ENCODE assay signal across 8 mouse cellular contexts in the genomic region with DNA sequence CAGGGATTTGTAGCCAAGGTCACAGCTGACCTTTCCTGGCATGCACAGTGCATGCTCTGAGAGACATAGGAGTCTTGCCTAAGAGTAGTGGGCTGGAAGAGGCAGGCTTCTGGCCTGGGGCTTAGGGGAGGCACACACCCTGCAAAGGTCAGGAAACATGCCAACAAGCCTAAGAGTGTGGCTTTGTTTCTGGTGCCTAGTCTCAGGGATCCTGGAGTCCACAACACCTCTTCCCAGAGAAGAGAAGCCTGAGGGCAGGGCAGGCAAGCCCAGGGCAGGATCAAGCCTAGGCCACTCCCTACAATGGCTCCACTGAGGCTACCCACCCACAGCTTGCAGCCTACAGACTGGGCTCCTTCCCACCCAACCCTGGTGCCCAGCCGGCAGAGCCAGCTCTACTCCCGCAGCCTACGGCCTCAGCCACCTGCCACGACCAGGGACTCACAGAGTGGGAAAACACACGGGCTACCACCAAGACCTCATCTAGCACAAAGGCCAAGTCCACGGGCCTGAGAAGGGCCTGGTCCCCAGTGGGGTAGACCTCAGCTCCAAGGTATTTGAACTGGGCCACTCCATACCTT. TPM values are rescaled to one million over a fixed set of nuclear protein-coding genes. Genes with fewer than 3 reads are reported as not detected.
A peak's percentile ranks its signal among the peaks of the same experiment; 100 is the strongest.
DNase-seq lines count a peak whose midpoint lies in the region; ATAC-seq and TF ChIP-seq lines count a peak whose summit lies in the region.

No protein-coding gene starts in this region.

- H3K9me3 ChIP-seq in CH12.LX (replicated peaks; ENCODE audit: low read length), result no peaks in the 10 kb centered on the region
- no peaks in the 10 kb centered on the region for H3K9me3 ChIP-seq in embryonic facial prominence, embryonic 15.5 days (replicated peaks)
- no peaks in the 10 kb centered on the region for H3K9me3 ChIP-seq in hindbrain, embryonic 16.5 days (ENCODE audit: control insufficient read depth, low read length)
- H3K9me3 ChIP-seq in liver, postnatal 0 days (ENCODE audit: low read length), result no peaks in the 10 kb centered on the region

- H3K9ac ChIP-seq in CH12.LX (ENCODE audit: insufficient read depth, low read depth), result peak overlapping the region; percentile 50
- H3K9ac ChIP-seq in embryonic facial prominence, embryonic 15.5 days, result peak overlapping the region; percentile 73
- H3K9ac ChIP-seq in hindbrain, embryonic 16.5 days (ENCODE audit: low read depth, low read length), result peak overlapping the region; percentile 86
- H3K9ac ChIP-seq in liver, postnatal 0 days (replicated peaks), result peak overlapping the region; percentile 72

- H3K79me2 ChIP-seq in CH12.LX (replicated peaks; ENCODE audit: control insufficient read depth, extremely low read depth, insufficient read depth, poor library complexity, severe bottlenecking), result peaks cover 9% of the 10 kb centered on the region

- no peak for TF ChIP-seq RAD21 in CH12.LX (IDR thresholded peaks at IDR 0.05; ENCODE audit: low read depth, low read length)

- WGBS in cerebellum, adult 2 months, result 1% methylated on average over 6 of the region's 6 CpGs
- 46% methylated on average over 6 of the region's 6 CpGs for WGBS in embryonic facial prominence, embryonic 15.5 days
- 68% methylated on average over 6 of the region's 6 CpGs for WGBS in hindbrain, embryonic 16.5 days
- 28% methylated on average over 6 of the region's 6 CpGs for WGBS in liver, postnatal 0 days (ENCODE audit: insufficient replicate concordance)

- no peak for TF ChIP-seq EP300 in CH12.LX (IDR thresholded peaks at IDR 0.05; ENCODE audit: low read length)
- no peak for TF ChIP-seq EP300 in liver, postnatal 0 days (IDR thresholded peaks at IDR 0.05; ENCODE audit: low read depth)

- H3K27me3 ChIP-seq in cerebellum, adult 2 months (ENCODE audit: control insufficient read depth, insufficient read depth, low read length), result no peaks in the 10 kb centered on the region
- H3K27me3 ChIP-seq in CH12.LX (replicated peaks), result no peaks in the 10 kb centered on the region
- H3K27me3 ChIP-seq in embryonic facial prominence, embryonic 15.5 days, result no peaks in the 10 kb centered on the region
- H3K27me3 ChIP-seq in hindbrain, embryonic 16.5 days (replicated peaks; ENCODE audit: control insufficient read depth, insufficient read depth, low read length), result no peaks in the 10 kb centered on the region
- H3K27me3 ChIP-seq in liver, postnatal 0 days (ENCODE audit: insufficient read depth, low read length), result no peaks in the 10 kb centered on the region

- H3K36me3 ChIP-seq in CH12.LX (replicated peaks in 1 of 2; ENCODE audit: control insufficient read depth in 1 of 2, insufficient read depth in 1 of 2, low read length in 1 of 2), result peaks cover 33 to 43% of the 10 kb centered on the region in 2 experiments
- peaks cover 39% of the 10 kb centered on the region for H3K36me3 ChIP-seq in embryonic facial prominence, embryonic 15.5 days
- peaks cover 27% of the 10 kb centered on the region for H3K36me3 ChIP-seq in hindbrain, embryonic 16.5 days (ENCODE audit: control insufficient read depth, insufficient read depth, low read length)
- H3K36me3 ChIP-seq in liver, postnatal 0 days (replicated peaks; ENCODE audit: insufficient read depth, low read length), result peaks cover 45% of the 10 kb centered on the region

- in situ Hi-C loops in CH12.LX (cut with MboI; ENCODE audit: low pct_ligation_motif_present, low pct_unique_long_range_greater_than_20kb, low sequenced_read_pairs), result loop anchor here (5.0 kb wide), 1 partner anchor 34 kb away; no protein-coding TSS in a partner anchor

- H3K4me3 ChIP-seq in cerebellum, adult 2 months (replicated peaks; ENCODE audit: insufficient read depth, low read depth, low read length), result peak overlapping the region; percentile 93
- peak overlapping the region; percentile 76 to 80 (median 77) for H3K4me3 ChIP-seq in CH12.LX (replicated peaks in 1 of 3; ENCODE audit: low read depth in 2 of 3, low read length in 2 of 3, poor library complexity in 1 of 3)
- H3K4me3 ChIP-seq in embryonic facial prominence, embryonic 15.5 days (replicated peaks), result peak overlapping the region; percentile 87
- peak overlapping the region; percentile 84 for H3K4me3 ChIP-seq in hindbrain, embryonic 16.5 days (ENCODE audit: low read length)
- H3K4me3 ChIP-seq in liver, postnatal 0 days (ENCODE audit: low read depth, low read length), result peak overlapping the region; percentile 63

- ATAC-seq in embryonic facial prominence, embryonic 15.5 days (ENCODE audit: insufficient number of reproducible peaks, low FRiP score, low TSS enrichment, low read depth), result no peak
- no peak for ATAC-seq in hindbrain, embryonic 16.5 days
- ATAC-seq in liver, postnatal 0 days, result peak; percentile 29
- ATAC-seq in inflammation-experienced regulatory T-cells, adult 6 months, result no peak

- peak overlapping the region; percentile 55; the same call in 1 of the 2 replicates for H3K27ac ChIP-seq in cerebellum, adult 2 months (ENCODE audit: insufficient read depth, low read length)
- no peak overlapping the region for H3K27ac ChIP-seq in CH12.LX (ENCODE audit: insufficient read depth, low read depth)
- H3K27ac ChIP-seq in embryonic facial prominence, embryonic 15.5 days (replicated peaks), result peak overlapping the region; percentile 83
- no peak overlapping the region for H3K27ac ChIP-seq in hindbrain, embryonic 16.5 days (ENCODE audit: low read depth, low read length)
- H3K27ac ChIP-seq in liver, postnatal 0 days (ENCODE audit: low read depth), result peak overlapping the region; percentile 87

- DNase-seq in cerebellum, adult 2 months, result peak in 1 of 2 experiments; percentile 43
- no peak for DNase-seq in cerebellum, postnatal 4 days (ENCODE audit: low spot score in 2 of 2)
- DNase-seq in CH12.LX (ENCODE audit: extremely low read depth), result no peak
- DNase-seq in liver, postnatal 0 days, result no peak
- no peak for DNase-seq in urinary bladder, postnatal 10 days (ENCODE audit: low spot score)

- dilution Hi-C loops in CH12.LX (cut with MboI; ENCODE audit: extremely low pct_ligation_motif_present, extremely low pct_unique_long_range_greater_than_20kb, low sequenced_read_pairs), result no loop called here

- H3K4me1 ChIP-seq in cerebellum, adult 2 months (ENCODE audit: control insufficient read depth, insufficient read depth, low read length), result peaks cover 18% of the 10 kb centered on the region
- H3K4me1 ChIP-seq in CH12.LX (ENCODE audit: control insufficient read depth in 1 of 2, insufficient read depth in 2 of 2), result peaks cover 14 to 33% of the 10 kb centered on the region in 2 experiments
- peaks cover 26% of the 10 kb centered on the region for H3K4me1 ChIP-seq in embryonic facial prominence, embryonic 15.5 days
- peaks cover 15% of the 10 kb centered on the region for H3K4me1 ChIP-seq in hindbrain, embryonic 16.5 days (ENCODE audit: control insufficient read depth, insufficient read depth, low read depth, low read length)
- peaks cover 45% of the 10 kb centered on the region for H3K4me1 ChIP-seq in liver, postnatal 0 days (ENCODE audit: insufficient read depth)

- TF ChIP-seq CTCF in cerebellum, adult 2 months (IDR thresholded peaks at IDR 0.05; ENCODE audit: borderline replicate concordance, insufficient read depth, low read depth, low read length), result no peak
- no peak for TF ChIP-seq CTCF in CH12.LX (conservative IDR thresholded peaks at IDR 0.05 in 1 of 2, IDR thresholded peaks at IDR 0.05 in 1 of 2; ENCODE audit: low read depth in 2 of 2, low read length in 2 of 2)
- TF ChIP-seq CTCF in liver, postnatal 0 days (IDR thresholded peaks at IDR 0.05; ENCODE audit: low read depth), result no peak

- H3K4me2 ChIP-seq in CH12.LX (ENCODE audit: insufficient read depth, low read depth, poor library complexity, severe bottlenecking), result peak overlapping the region; percentile 71
- H3K4me2 ChIP-seq in embryonic facial prominence, embryonic 15.5 days (replicated peaks), result peak overlapping the region; percentile 84
- H3K4me2 ChIP-seq in hindbrain, embryonic 16.5 days (ENCODE audit: low read length), result peak overlapping the region; percentile 84
- H3K4me2 ChIP-seq in liver, postnatal 0 days (ENCODE audit: low read depth, low read length), result peak overlapping the region; percentile 94

- no peak for TF ChIP-seq POLR2A in cerebellum, adult 2 months (IDR thresholded peaks at IDR 0.05; ENCODE audit: borderline replicate concordance, insufficient read depth, low read length)
- no peak for TF ChIP-seq POLR2A in CH12.LX (IDR thresholded peaks at IDR 0.05; ENCODE audit: low read depth, low read length)

RNA-seq across cellular contexts. Expression of a gene that starts 1.1 kb away (rescaled TPM):
- 401 and 405 TPM in 2 replicates for polyA plus RNA-seq in cerebellum, adult 2 months (2012; rRNA removed)
- total RNA-seq in CH12.LX (2012; rRNA removed) (100 and 107 TPM in 2 replicates), CH12.LX (2014; rRNA removed) (54.2 and 61.2 TPM in 2 replicates)
- 97.6 and 104 TPM in 2 replicates for polyA plus RNA-seq in CH12.LX (2012; ENCODE audit: insufficient read length, low read depth)
- 374 and 387 TPM in 2 replicates for polyA plus RNA-seq in embryonic facial prominence, embryonic 15.5 days (2015; fragmentation: Nextera tagmentation; extraction: Ambion mirVana)
- polyA plus RNA-seq in hindbrain, embryonic 16.5 days (2015; fragmentation: Nextera tagmentation; extraction: Ambion mirVana), result 356 and 378 TPM in 2 replicates
- 311 and 324 TPM in 2 replicates for polyA plus RNA-seq in liver, postnatal 0 days (2015; fragmentation: Nextera tagmentation; extraction: Ambion mirVana)
- polyA plus RNA-seq in inflammation-experienced regulatory T-cells, adult 6 months (2017; shearing (Covaris generic)), result 100 to 1,000 TPM; 259 to 561 (median 285) TPM

RNA-seq across cellular contexts. Expression of a gene that starts 4.2 kb away (rescaled TPM):
- 1.00 and 1.0 TPM in 2 replicates for polyA plus RNA-seq in cerebellum, adult 2 months (2012; rRNA removed)
- total RNA-seq in CH12.LX (2012; rRNA removed), result 8.4 TPM in 1 of 2 replicates, not detected in the other
- total RNA-seq in CH12.LX (2014; rRNA removed), result not detected in 2 replicates
- 5.2 and 38.7 TPM in 2 replicates for polyA plus RNA-seq in CH12.LX (2012; ENCODE audit: insufficient read length, low read depth)
- not detected in 2 replicates for polyA plus RNA-seq in embryonic facial prominence, embryonic 15.5 days (2015; fragmentation: Nextera tagmentation; extraction: Ambion mirVana)
- 6.4 TPM in 1 of 2 replicates, not detected in the other for polyA plus RNA-seq in hindbrain, embryonic 16.5 days (2015; fragmentation: Nextera tagmentation; extraction: Ambion mirVana)
- polyA plus RNA-seq in liver, postnatal 0 days (2015; fragmentation: Nextera tagmentation; extraction: Ambion mirVana), result not detected in 2 replicates
- polyA plus RNA-seq in inflammation-experienced regulatory T-cells, adult 6 months (2017; shearing (Covaris generic)), result 1 to 10 TPM in 1 of 3 experiments, under 1 TPM in 1, not detected in 1; 0.63 to 1.9 TPM

RNA-seq across cellular contexts. Expression of a gene that starts 13.2 kb away (rescaled TPM):
- 175 and 183 TPM in 2 replicates for polyA plus RNA-seq in cerebellum, adult 2 months (2012; rRNA removed)
- total RNA-seq in CH12.LX (2012; rRNA removed) (not detected in 2 replicates), CH12.LX (2014; rRNA removed) (not detected in 2 replicates)
- polyA plus RNA-seq in CH12.LX (2012; ENCODE audit: insufficient read length, low read depth), result not detected in 2 replicates
- 7.5 and 7.8 TPM in 2 replicates for polyA plus RNA-seq in embryonic facial prominence, embryonic 15.5 days (2015; fragmentation: Nextera tagmentation; extraction: Ambion mirVana)
- 13.3 and 14.9 TPM in 2 replicates for polyA plus RNA-seq in hindbrain, embryonic 16.5 days (2015; fragmentation: Nextera tagmentation; extraction: Ambion mirVana)
- 2.1 and 2.2 TPM in 2 replicates for polyA plus RNA-seq in liver, postnatal 0 days (2015; fragmentation: Nextera tagmentation; extraction: Ambion mirVana)
- 1 to 10 TPM; 1.6 to 4.5 (median 1.9) TPM for polyA plus RNA-seq in inflammation-experienced regulatory T-cells, adult 6 months (2017; shearing (Covaris generic))

RNA-seq across cellular contexts. Expression of a gene that starts 47.9 kb away (rescaled TPM):
- polyA plus RNA-seq in cerebellum, adult 2 months (2012; rRNA removed), result not detected in 2 replicates
- total RNA-seq in CH12.LX (2012; rRNA removed) (not detected in 2 replicates), CH12.LX (2014; rRNA removed) (not detected in 2 replicates)
- polyA plus RNA-seq in CH12.LX (2012; ENCODE audit: insufficient read length, low read depth), result not detected in 2 replicates
- polyA plus RNA-seq in embryonic facial prominence, embryonic 15.5 days (2015; fragmentation: Nextera tagmentation; extraction: Ambion mirVana), result 3.9 and 4.5 TPM in 2 replicates
- not detected in 2 replicates for polyA plus RNA-seq in hindbrain, embryonic 16.5 days (2015; fragmentation: Nextera tagmentation; extraction: Ambion mirVana)
- not detected in 2 replicates for polyA plus RNA-seq in liver, postnatal 0 days (2015; fragmentation: Nextera tagmentation; extraction: Ambion mirVana)
- polyA plus RNA-seq in inflammation-experienced regulatory T-cells, adult 6 months (2017; shearing (Covaris generic)), result not detected

RNA-seq across cellular contexts. Expression of a gene that starts 54.9 kb away (rescaled TPM):
- 0.52 TPM in 1 of 2 replicates, not detected in the other for polyA plus RNA-seq in cerebellum, adult 2 months (2012; rRNA removed)
- 35.0 and 50.1 TPM in 2 replicates for total RNA-seq in CH12.LX (2012; rRNA removed)
- total RNA-seq in CH12.LX (2014; rRNA removed), result 74.0 and 77.4 TPM in 2 replicates
- 88.1 and 154 TPM in 2 replicates for polyA plus RNA-seq in CH12.LX (2012; ENCODE audit: insufficient read length, low read depth)
- polyA plus RNA-seq in embryonic facial prominence, embryonic 15.5 days (2015; fragmentation: Nextera tagmentation; extraction: Ambion mirVana), result 169 and 228 TPM in 2 replicates
- 2.0 and 22.5 TPM in 2 replicates for polyA plus RNA-seq in hindbrain, embryonic 16.5 days (2015; fragmentation: Nextera tagmentation; extraction: Ambion mirVana)
- polyA plus RNA-seq in liver, postnatal 0 days (2015; fragmentation: Nextera tagmentation; extraction: Ambion mirVana), result 6.9 and 72.7 TPM in 2 replicates
- not detected for polyA plus RNA-seq in inflammation-experienced regulatory T-cells, adult 6 months (2017; shearing (Covaris generic))

Comparison
In these comparisons a context has a peak if more than half of its experiments do, and no peak if none do; other contexts are left out.
1. H3K27ac ChIP-seq: peak in cerebellum, adult 2 months (single experiment), embryonic facial prominence, embryonic 15.5 days (single experiment) and liver, postnatal 0 days (single experiment); none in CH12.LX (single experiment) and hindbrain, embryonic 16.5 days (single experiment).
2. RNA of a gene that starts 13.2 kb away (polyA plus RNA-seq): 175 to 183 TPM in cerebellum, adult 2 months; 13.3 to 14.9 TPM in hindbrain, embryonic 16.5 days, 7.5 to 7.8 TPM in embryonic facial prominence, embryonic 15.5 days, 2.1 to 2.2 TPM in liver, postnatal 0 days, 1.6 to 4.5 TPM in inflammation-experienced regulatory T-cells, adult 6 months and not detected in CH12.LX; every median in the first group is over 10 times any median in the second.
3. Peak in every context shown above with its lines, with median percentiles within 50 percentile points of each other: H3K4me3 ChIP-seq, H3K4me2 ChIP-seq and H3K9ac ChIP-seq.